Comparison of ENCODE assay signal across 11 mouse cellular contexts in genomic region chr12:118112599-118112998, GRCm38 (mm10).
DNase-seq lines count a peak whose midpoint lies in the region.
"Had no signal": no experiment of that assay in that cellular context is flagged by ENCODE, and none has a peak within 500 bp of the region (broad histone marks: within the 10 kb centered on the region; RNA-seq: fewer than 3 reads in every experiment).

No protein-coding gene starts in this region.

- H3K4me1 ChIP-seq in heart, embryonic 10.5 days: no peaks in the 10 kb centered on the region
- H3K4me1 ChIP-seq: forebrain, embryonic 13.5 days had no signal

- H3K36me3 ChIP-seq in heart, embryonic 10.5 days: no peaks in the 10 kb centered on the region
- H3K36me3 ChIP-seq: hindbrain, embryonic 10.5 days had no signal

- WGBS in heart, embryonic 10.5 days: 69% methylated on average over 8 of the region's 8 CpGs

- no peaks in the 10 kb centered on the region for H3K9me3 ChIP-seq in heart, embryonic 10.5 days
- H3K9me3 ChIP-seq: forebrain, embryonic 13.5 days; hindbrain, embryonic 10.5 days had no signal

- no peaks in the 10 kb centered on the region for H3K27me3 ChIP-seq in heart, embryonic 10.5 days (ENCODE audit: insufficient read depth, poor library complexity, severe bottlenecking)
- H3K27me3 ChIP-seq: forebrain, embryonic 13.5 days had no signal

- H3K27ac ChIP-seq in heart, embryonic 10.5 days: no peak overlapping the region
- H3K27ac ChIP-seq: forebrain, embryonic 13.5 days; hindbrain, embryonic 10.5 days; left cerebral cortex, adult 2 months had no signal

- no peak overlapping the region for H3K4me3 ChIP-seq in heart, embryonic 10.5 days
- H3K4me3 ChIP-seq: forebrain, embryonic 13.5 days; hindbrain, embryonic 10.5 days; left cerebral cortex, adult 2 months had no signal

- peak; percentile 50 to 54 for DNase-seq in heart, adult 18-20 months
- no peak for DNase-seq in heart, embryonic 10.5 days (ENCODE audit: low spot score)
- peak; percentile 12 for DNase-seq in urinary bladder, postnatal 14 days (ENCODE audit: low spot score)
- no peak for DNase-seq in urinary bladder, postnatal 25 days (ENCODE audit: low spot score)
- peak; percentile 71 to 83 for DNase-seq in layer of hippocampus, adult 18-20 months (ENCODE audit: low spot score in 2 of 2)
- DNase-seq in retina, postnatal 1 day: no peak
- DNase-seq in spleen, postnatal 14 days (ENCODE audit: low spot score in 2 of 2): no peak
- no peak for DNase-seq in adrenal gland, adult 18-20 months (ENCODE audit: low spot score in 2 of 2)

Comparison
In these comparisons a context has a peak if more than half of its experiments do, and no peak if none do; other contexts are left out.
1. DNase-seq: peak in heart, adult 18-20 months (2 of 2), urinary bladder, postnatal 14 days (single experiment) and layer of hippocampus, adult 18-20 months (2 of 2); none in heart, embryonic 10.5 days (single experiment), urinary bladder, postnatal 25 days (single experiment), retina, postnatal 1 day (single experiment), spleen, postnatal 14 days (0 of 2) and adrenal gland, adult 18-20 months (0 of 2).